Mouse (Mus musculus): ENCODE results near the gene Sox30.
A peak's percentile ranks its signal among the peaks of the same experiment; 100 is the strongest.
"Not testable (repeated sequence)": the region's sequence is repeated elsewhere in the genome, so short reads cannot be mapped to it uniquely, and the experiment has no call there.

The Sox30 gene

GRCm38 (mm10) chr11:46020246-46020645, 40.1 kb downstream of the Sox30 start:
- DNase-seq (ENCODE audit: low read depth, low spot score), result no peak

- no peak for DNase-seq (ENCODE audit: low read depth, low spot score)
Measured at GRCm38 (mm10) chr11:46021850-46022249, 41.7 kb downstream of the Sox30 start.

DNA sequence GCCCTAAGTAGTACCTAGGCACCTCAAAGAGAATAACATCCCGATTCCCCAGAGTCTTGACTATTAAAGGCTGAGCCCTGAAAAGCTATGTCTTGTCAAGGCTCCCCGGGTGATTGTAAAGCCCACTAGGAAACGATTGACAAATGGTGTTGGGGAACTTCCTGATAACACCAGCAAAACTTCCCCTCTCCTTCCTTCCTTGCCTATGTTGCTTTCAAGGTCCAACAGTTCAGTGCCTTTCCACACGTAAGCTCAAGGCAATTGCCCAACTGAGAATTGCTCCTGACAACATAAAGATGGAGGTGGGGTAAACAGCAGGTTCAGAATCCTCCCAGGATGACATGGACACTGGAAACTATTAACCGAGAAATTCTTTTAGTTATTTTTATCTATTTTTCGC, 42.9 kb downstream of the Sox30 start:
- DNase-seq (ENCODE audit: low read depth, low spot score), result no peak

DNA sequence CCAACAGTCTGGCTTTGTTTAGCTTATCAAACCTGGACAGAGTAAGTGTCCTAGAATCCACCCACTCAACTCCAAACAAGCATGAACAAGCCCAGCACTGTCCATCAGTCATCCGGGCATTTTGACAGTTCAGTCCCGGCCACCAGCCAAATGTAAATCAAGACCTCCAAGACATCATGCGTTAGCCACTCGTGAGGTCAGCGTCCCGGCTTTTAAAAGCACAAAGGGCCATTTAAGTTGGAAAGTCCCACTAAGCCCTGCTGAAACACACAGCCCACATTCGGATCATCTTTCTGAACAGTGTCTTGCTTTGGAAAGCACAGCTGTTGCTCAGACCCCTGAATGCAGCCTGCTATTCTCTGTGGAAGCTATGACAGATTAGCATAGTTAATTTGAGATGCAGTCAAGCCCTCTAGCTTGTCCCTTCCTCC, 45.9 kb downstream of the Sox30 start:
- no peak for DNase-seq (ENCODE audit: low read depth, low spot score)

DNA sequence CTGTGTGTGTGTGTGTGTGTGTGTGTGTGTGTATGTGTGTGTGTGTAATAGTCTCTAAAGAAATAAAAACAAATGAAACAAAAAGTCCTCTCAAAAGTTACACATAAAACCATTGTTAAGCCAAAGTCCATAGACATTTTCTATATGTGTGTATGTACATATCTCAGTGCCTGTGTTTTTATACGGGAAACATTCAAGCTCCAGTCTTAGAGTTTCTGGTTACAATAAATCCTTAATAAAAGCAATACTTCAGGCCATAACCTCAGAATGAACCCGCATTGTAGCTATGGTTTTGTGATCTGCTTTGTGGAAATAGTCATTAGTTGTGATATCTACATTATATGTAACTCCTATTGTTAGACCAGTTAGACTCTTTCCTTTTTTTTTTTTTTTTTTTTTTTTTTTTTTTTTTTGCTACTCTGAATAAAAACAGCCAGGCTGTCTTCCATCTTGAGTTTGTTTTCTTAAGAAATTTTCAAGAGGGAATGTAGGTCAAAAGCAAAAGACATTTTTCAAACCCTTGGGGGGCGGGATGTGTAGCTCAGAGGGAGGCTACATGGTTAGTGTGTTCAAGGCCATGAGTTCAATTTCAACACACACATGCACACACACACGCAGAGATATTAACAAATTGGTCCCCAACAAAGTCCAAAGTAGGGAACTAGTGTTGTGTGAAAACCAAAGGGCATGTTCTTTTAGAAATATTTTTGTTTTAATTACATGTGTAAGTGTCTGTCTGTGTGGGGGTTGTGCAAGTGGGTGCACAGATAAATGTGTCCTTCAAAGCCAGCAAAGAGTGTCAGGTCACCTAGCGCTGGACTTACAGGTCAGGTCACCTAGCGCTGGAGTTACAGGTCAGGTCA, 48.1 kb downstream of the Sox30 start:
- no peak for DNase-seq (ENCODE audit: low read depth, low spot score)

DNA sequence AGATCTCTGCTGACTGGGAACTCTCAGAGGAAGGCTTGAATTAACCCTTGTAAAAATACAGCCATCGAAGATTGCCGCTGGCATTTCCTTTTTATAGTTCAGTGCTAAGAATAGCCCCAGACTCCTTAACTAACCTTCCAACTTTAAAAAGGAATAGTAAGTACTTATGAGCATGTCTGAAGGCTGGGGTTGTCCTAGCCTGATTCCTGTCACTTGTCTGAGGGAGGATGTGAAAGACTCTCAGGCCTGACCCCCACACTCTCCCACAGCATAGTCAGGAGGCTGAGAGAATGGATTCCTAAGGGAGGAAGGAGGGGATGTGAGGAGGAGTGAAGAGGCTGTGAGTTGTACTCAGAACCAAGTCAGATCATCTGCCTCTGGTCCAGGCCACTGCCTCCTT, 49.4 kb downstream of the Sox30 start:
- no peak for DNase-seq (ENCODE audit: low read depth, low spot score)

DNA sequence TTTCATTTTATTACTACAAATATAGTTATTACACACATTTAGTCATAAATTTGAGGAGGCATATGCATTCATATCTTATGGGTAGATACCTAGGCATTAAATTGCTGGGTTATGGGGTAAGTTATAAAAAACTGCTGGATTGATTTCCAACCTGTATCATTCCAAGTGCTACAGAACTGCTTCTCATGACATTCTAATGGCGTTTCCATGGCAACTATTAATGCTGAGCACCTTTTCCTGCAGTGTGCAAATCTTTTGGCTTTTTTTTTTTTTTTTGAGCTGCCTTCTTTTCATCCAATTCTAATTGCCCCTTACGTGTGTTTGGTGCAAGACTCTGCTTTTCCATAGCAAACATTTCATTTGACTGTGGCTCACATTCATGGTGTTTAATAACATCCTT, 49.9 kb downstream of the Sox30 start:
- peak; percentile 28 for DNase-seq (ENCODE audit: low read depth, low spot score)

DNA sequence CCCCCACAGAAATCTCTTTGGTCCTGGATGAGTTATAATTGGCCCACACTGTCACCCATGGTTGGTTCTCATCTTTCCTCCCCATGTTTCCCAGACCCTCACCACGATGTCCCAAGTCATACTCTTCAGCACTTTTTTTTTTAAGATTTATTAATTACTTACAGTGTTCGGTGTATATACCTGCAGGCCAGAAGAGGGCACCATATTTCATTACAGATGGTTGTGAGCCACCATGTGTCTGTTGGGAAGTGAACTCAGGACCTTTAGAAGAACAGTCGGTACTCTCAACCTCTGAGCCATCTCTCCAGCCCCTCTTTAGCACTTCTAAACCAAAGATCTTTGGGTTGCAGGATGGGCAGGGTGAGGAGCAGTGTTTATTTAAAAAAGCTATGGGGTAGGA, 51.4 kb downstream of the Sox30 start:
- no peak for DNase-seq (ENCODE audit: low read depth, low spot score)

- no peak for DNase-seq (ENCODE audit: low read depth, low spot score)
Measured at GRCm38 (mm10) chr11:46032956-46033355, 52.8 kb downstream of the Sox30 start.

DNA sequence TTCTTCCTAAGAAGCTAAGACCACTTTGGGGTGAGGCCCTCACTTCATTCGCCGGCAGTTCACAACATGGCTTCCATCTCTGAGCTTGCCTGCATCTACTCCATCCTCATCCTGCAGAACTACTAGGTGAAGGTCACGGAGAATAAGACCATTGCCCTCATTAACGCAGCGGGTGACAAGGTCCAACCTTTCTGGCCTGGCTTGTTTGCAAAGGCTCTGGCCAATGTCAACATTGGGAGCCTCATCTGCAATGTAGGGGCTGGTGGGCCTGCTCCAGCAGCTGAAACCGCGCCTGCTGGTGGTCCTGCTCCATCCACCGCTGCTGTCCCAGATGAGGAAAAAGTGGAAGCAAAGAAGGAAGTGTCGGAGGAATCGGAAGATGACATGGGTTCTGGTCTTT, 56.3 kb downstream of the Sox30 start:
- no peak for DNase-seq (ENCODE audit: low read depth, low spot score)

GRCm38 (mm10) chr11:46038901-46039300, 58.8 kb downstream of the Sox30 start:
- no peak for DNase-seq (ENCODE audit: low read depth, low spot score)

DNA sequence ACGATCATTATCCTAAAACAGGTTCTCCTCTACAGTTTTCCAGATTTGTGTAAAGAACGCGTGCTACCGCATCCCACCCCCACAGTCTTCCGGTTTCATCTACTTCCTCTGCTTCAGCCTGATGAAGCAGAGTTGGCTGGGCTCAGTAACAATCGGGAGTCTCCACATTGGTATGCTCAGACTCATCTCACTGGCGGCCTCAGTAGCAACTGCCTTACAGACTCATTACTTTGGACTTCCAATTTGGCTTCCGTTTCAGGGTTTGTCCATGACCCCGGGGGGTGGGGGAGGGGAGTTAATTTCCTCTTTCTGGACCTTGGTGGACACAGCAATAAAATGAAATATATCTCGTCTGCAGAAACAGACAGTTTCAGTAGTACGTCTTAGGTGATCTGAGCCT, 59.2 kb downstream of the Sox30 start:
- DNase-seq (ENCODE audit: low read depth, low spot score), result no peak

- DNase-seq (ENCODE audit: low read depth, low spot score), result no peak
Measured at GRCm38 (mm10) chr11:46040841-46041556, 60.9 kb downstream of the Sox30 start.

GRCm38 (mm10) chr11:46041607-46042267, 61.6 kb downstream of the Sox30 start:
- no peak for DNase-seq (ENCODE audit: low read depth, low spot score)

GRCm38 (mm10) chr11:46044781-46045180, 64.7 kb downstream of the Sox30 start:
- DNase-seq (ENCODE audit: low read depth, low spot score), result no peak

DNA sequence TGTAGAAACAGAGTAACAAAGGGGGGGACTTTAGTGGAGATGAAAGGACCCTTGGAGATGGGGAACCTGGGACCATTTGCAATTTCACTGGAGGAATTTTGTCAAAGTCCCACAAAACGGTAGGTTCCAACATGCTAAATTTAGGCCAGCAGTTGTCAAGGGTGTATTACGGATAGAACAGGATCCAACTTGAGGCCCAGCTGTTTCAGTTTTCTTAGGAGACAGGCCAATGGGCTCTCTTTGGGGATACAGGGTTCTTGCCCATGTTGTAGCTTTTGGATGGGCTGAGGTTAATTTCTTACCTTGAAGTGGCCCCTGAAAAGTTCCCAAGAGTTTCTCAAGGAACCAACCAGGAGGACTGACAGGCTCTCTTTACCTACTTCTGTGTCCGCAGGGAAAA, 67.2 kb downstream of the Sox30 start:
- no peak for DNase-seq (ENCODE audit: low read depth, low spot score)

DNA sequence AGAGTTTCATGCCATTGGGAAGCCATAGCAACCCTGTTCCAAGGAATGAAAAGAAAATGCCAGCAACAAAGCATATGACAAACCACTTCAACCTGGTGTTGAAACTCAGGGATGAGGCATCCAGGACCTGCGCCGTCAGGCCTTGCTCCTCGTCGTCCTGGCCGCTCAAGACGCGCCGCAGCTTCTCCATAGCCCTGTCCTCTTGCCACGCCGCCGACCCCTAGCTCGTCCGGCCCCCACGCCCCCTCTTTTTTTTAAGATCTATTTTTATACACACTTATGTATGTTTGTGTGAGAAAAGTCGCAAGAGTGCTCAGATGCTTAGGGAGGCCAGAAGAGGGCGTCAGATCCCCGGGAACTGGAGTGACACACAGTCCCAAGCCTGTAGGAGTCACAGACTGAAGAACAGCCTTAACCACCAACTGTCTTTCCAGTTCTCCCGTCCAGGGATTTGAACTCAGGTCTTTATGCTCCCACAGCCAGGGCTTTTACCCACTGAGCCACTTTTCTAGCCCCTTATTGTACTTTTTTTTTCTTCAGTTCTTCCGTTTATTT, 72.1 kb downstream of the Sox30 start, which contains the start of gene Gm12166:
Gene Gm12166, minus strand, starts transcription at position 217 of the 555 bp plus-strand sequence.
- DNase-seq (ENCODE audit: low read depth, low spot score), result not testable (repeated sequence)

DNA sequence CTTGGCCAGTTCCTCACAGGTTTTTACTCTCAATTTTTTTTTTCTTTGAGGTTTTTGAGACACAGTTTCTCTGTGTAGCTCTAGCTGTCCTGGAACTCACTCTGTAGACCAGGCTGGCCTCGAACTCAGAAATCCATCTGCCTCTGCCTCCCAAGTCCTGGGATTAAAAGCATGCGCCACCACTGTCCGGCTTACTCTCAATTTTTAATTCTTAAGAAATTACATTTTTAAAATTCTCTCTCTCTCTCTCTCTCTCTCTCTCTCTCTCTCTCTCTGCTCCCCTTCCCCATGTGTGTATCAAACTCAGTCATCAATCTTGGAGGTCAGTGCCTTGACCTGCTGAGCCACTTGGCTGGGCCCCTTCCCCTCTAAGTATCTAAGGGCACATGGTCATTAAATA, 73.3 kb downstream of the Sox30 start:
- not testable (repeated sequence) for DNase-seq (ENCODE audit: low read depth, low spot score)

DNA sequence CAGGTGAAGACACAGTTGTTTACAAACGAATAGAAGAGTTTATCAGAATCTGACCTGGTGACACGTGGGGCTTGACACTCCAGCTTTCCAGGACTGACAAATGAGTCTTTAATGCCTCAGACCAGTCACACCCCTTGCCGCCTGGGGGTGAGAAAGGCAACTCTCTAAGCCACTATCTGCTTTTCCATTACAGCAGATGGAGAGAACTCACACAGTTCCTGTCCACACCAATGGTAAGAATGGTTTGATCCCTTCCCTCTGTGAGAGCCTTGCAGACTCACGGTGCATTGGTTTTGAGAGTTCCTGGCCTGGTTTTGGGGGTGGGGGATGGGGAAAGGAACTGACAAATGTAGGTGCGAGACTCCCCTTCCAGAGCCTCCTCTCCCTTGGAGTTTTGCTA, 74.2 kb downstream of the Sox30 start:
- no peak for DNase-seq (ENCODE audit: low read depth, low spot score)

- no peak for DNase-seq (ENCODE audit: low read depth, low spot score)
Measured at GRCm38 (mm10) chr11:46054911-46055895, 75.1 kb downstream of the Sox30 start.
